Mouse (Mus musculus): ENCODE measurements around the gene Tob1.

DNA sequence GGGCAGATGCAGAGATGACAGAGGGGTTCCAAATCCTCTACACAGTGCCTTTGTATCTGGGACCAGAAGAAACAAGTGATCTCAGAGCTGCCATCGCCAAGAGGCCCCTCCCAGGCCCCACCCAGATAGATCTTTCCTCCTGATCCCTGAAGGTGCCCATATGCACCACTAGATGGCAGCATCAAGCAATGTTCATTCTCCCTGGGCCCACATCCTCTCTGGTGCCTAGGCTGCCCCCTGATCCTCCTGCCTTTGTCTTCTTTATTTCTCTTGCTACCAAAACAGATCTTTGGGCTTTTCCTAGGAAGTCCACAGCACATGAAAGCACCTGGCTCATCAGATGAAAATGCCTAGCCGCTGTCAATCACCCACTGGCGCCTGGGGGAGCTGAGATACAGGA is 24.8 kb downstream of the Tob1 start:
- peak; percentile 87; the same call in 1 of the 2 replicates for TF ChIP-seq CTCF (IDR thresholded peaks at IDR 0.05; ENCODE audit: extremely low read depth, insufficient read length, insufficient replicate concordance, low read depth, low read length)
- TF ChIP-seq POLR2A (IDR thresholded peaks at IDR 0.05; ENCODE audit: low read depth, low read length): no peak
